Mouse (Mus musculus): ENCODE measurements at regions not wholly inside any gene's neighbourhood (a gene's known extent, or its start where the extent isn't known, plus 50 kb on each side); places are given as distances from the start of the nearest gene placed in this dataset.

DNA sequence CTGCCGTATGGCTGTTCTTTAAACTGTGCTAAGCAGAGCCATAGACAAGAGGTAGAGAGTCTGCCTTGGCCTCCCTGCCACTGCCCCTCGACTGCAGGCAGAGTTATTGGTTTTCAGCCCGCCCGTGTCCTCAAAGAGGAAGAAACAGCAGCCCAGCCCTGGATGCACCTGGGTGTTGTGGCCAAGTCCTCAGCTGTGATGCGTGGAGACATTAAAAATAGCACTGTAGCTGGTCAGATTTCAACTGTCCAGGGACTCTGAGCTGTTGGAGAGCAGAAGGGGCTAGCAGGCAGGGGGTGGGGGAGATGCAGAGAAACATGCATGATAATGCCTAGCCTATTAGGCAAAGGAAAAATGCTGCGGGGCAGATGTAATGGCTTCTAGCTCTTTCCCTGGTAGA is 327.1 kb upstream of the Clint1 start:
- TF ChIP-seq CTCF (IDR thresholded peaks at IDR 0.05; ENCODE audit: borderline replicate concordance, insufficient read depth, low read depth, low read length) (no peak), POLR2A (IDR thresholded peaks at IDR 0.05; ENCODE audit: borderline replicate concordance, insufficient read depth, low read length) (no peak)

All from cerebellum, adult 2 months (tissue).